Mouse (Mus musculus) heart, adult 2 months (tissue): ENCODE measurements at regions not wholly inside any gene's neighbourhood (a gene's known extent, or its start where the extent isn't known, plus 50 kb on each side); places are given as distances from the start of the nearest gene placed in this dataset.

Experiments used
- CTCF ChIP-seq: fragments of 200-600 bp; IDR thresholded peaks from 2 replicates; pipeline ENCODE4 v1.8.1; 2022; ENCODE audit warnings: antibody characterized with exemption, mild to moderate bottlenecking, moderate library complexity
- EP300 ChIP-seq: fragments of 200-500 bp; IDR thresholded peaks from 2 replicates; pipeline ENCODE4 v1.6.1; 2011; ENCODE audit warnings: low read depth, low read length, control low read depth; ENCODE audit not compliant: insufficient read depth

- TF ChIP-seq CTCF (no peak), EP300 (no peak)
These were observed 222.4 kb upstream of the Sox11 start for GRCm38 (mm10) chr12:27564641-27565306.
